In genomic region chr5:62483521-62483920, GRCm38 (mm10) we compare ENCODE assay signal across 9 mouse cellular contexts.
DNase-seq lines count a peak whose midpoint lies in the region; ATAC-seq lines count a peak whose summit lies in the region.
"Had no signal": no experiment of that assay in that cellular context is flagged by ENCODE, and none has a peak within 500 bp of the region (broad histone marks: within the 10 kb centered on the region; RNA-seq: fewer than 3 reads in every experiment).

No protein-coding gene starts in this region.

- ATAC-seq in forebrain, embryonic 11.5 days (replicated peaks; ENCODE audit: low FRiP score) = no peak
- ATAC-seq in forebrain, embryonic 15.5 days (replicated peaks) = no peak
- ATAC-seq in midbrain, embryonic 11.5 days (ENCODE audit: low FRiP score) = no peak
- no peak for ATAC-seq in midbrain, embryonic 15.5 days (replicated peaks)
- ATAC-seq in megakaryocyte progenitor cell, adult 5-6 weeks (replicated peaks; ENCODE audit: poor library complexity) = peak; percentile 42; the same call in 1 of the 2 replicates

- no peaks in the 10 kb centered on the region for H3K4me1 ChIP-seq in forebrain, embryonic 11.5 days (replicated peaks; ENCODE audit: control insufficient read depth, insufficient read depth, low read length)
- no peaks in the 10 kb centered on the region for H3K4me1 ChIP-seq in forebrain, embryonic 15.5 days
- no peaks in the 10 kb centered on the region for H3K4me1 ChIP-seq in midbrain, embryonic 11.5 days (ENCODE audit: control insufficient read depth, insufficient read depth, low read length)
- no peaks in the 10 kb centered on the region for H3K4me1 ChIP-seq in midbrain, embryonic 15.5 days
- H3K4me1 ChIP-seq: embryonic facial prominence, embryonic 13.5 days had no signal

- no peaks in the 10 kb centered on the region for H3K27me3 ChIP-seq in forebrain, embryonic 11.5 days (ENCODE audit: control insufficient read depth, insufficient read depth, low read length)
- no peaks in the 10 kb centered on the region for H3K27me3 ChIP-seq in forebrain, embryonic 15.5 days
- no peaks in the 10 kb centered on the region for H3K27me3 ChIP-seq in midbrain, embryonic 11.5 days (ENCODE audit: control insufficient read depth, insufficient read depth, low read length)
- no peaks in the 10 kb centered on the region for H3K27me3 ChIP-seq in midbrain, embryonic 15.5 days (replicated peaks)
- H3K27me3 ChIP-seq: embryonic facial prominence, embryonic 13.5 days had no signal

- WGBS in forebrain, embryonic 11.5 days = 42% methylated on average over 5 of the region's 5 CpGs
- WGBS in forebrain, embryonic 15.5 days = 45% methylated on average over 5 of the region's 5 CpGs
- WGBS in midbrain, embryonic 11.5 days = 45% methylated on average over 5 of the region's 5 CpGs
- WGBS in midbrain, embryonic 15.5 days = 47% methylated on average over 5 of the region's 5 CpGs

- H3K4me3 ChIP-seq in forebrain, embryonic 11.5 days (ENCODE audit: low read depth, low read length) = no peak overlapping the region
- no peak overlapping the region for H3K4me3 ChIP-seq in forebrain, embryonic 15.5 days
- H3K4me3 ChIP-seq in midbrain, embryonic 11.5 days (ENCODE audit: low read depth, low read length) = no peak overlapping the region
- H3K4me3 ChIP-seq in midbrain, embryonic 15.5 days = no peak overlapping the region
- H3K4me3 ChIP-seq: embryonic facial prominence, embryonic 13.5 days had no signal

- H3K36me3 ChIP-seq in forebrain, embryonic 11.5 days (ENCODE audit: control insufficient read depth, insufficient read depth, low read length) = no peaks in the 10 kb centered on the region
- H3K36me3 ChIP-seq in forebrain, embryonic 15.5 days = no peaks in the 10 kb centered on the region
- H3K36me3 ChIP-seq in midbrain, embryonic 11.5 days (ENCODE audit: control insufficient read depth, insufficient read depth, low read length) = no peaks in the 10 kb centered on the region
- no peaks in the 10 kb centered on the region for H3K36me3 ChIP-seq in midbrain, embryonic 15.5 days (replicated peaks)
- H3K36me3 ChIP-seq: embryonic facial prominence, embryonic 13.5 days had no signal

- peak; percentile 74 for DNase-seq in forebrain, embryonic 11.5 days (ENCODE audit: low spot score)
- peak; percentile 89 for DNase-seq in midbrain, embryonic 11.5 days (ENCODE audit: low spot score, missing footprints)
- DNase-seq in embryo, embryonic 10 days (ENCODE audit: low spot score) = peak; percentile 83
- no peak for DNase-seq in cerebellum, adult 8-10 months
- no peak for DNase-seq in cerebellum, adult 11-12 months

- no peak overlapping the region for H3K4me2 ChIP-seq in forebrain, embryonic 11.5 days (ENCODE audit: low read depth, low read length, severe bottlenecking)
- no peak overlapping the region for H3K4me2 ChIP-seq in forebrain, embryonic 15.5 days (replicated peaks)
- no peak overlapping the region for H3K4me2 ChIP-seq in midbrain, embryonic 11.5 days
- no peak overlapping the region for H3K4me2 ChIP-seq in midbrain, embryonic 15.5 days
- H3K4me2 ChIP-seq: embryonic facial prominence, embryonic 13.5 days had no signal

- H3K9me3 ChIP-seq in forebrain, embryonic 11.5 days (ENCODE audit: control insufficient read depth, low read length) = no peaks in the 10 kb centered on the region
- no peaks in the 10 kb centered on the region for H3K9me3 ChIP-seq in forebrain, embryonic 15.5 days
- H3K9me3 ChIP-seq in midbrain, embryonic 11.5 days (ENCODE audit: control insufficient read depth, low read length) = no peaks in the 10 kb centered on the region
- no peaks in the 10 kb centered on the region for H3K9me3 ChIP-seq in midbrain, embryonic 15.5 days
- H3K9me3 ChIP-seq: embryonic facial prominence, embryonic 13.5 days had no signal

- no peak overlapping the region for H3K27ac ChIP-seq in forebrain, embryonic 11.5 days (ENCODE audit: low read depth, low read length)
- H3K27ac ChIP-seq in forebrain, embryonic 15.5 days (replicated peaks) = no peak overlapping the region
- no peak overlapping the region for H3K27ac ChIP-seq in midbrain, embryonic 11.5 days (ENCODE audit: low read depth, low read length)
- no peak overlapping the region for H3K27ac ChIP-seq in midbrain, embryonic 15.5 days
- H3K27ac ChIP-seq: embryonic facial prominence, embryonic 13.5 days had no signal

- H3K9ac ChIP-seq in forebrain, embryonic 11.5 days (ENCODE audit: low read length) = no peak overlapping the region
- H3K9ac ChIP-seq in forebrain, embryonic 15.5 days (replicated peaks) = no peak overlapping the region
- no peak overlapping the region for H3K9ac ChIP-seq in midbrain, embryonic 11.5 days (ENCODE audit: low read length)
- H3K9ac ChIP-seq in midbrain, embryonic 15.5 days = no peak overlapping the region
- H3K9ac ChIP-seq: embryonic facial prominence, embryonic 13.5 days had no signal

Comparison
In these comparisons a context has a peak if more than half of its experiments do, and no peak if none do; other contexts are left out.
1. DNase-seq: peak in forebrain, embryonic 11.5 days (single experiment), midbrain, embryonic 11.5 days (single experiment) and embryo, embryonic 10 days (single experiment); none in cerebellum, adult 8-10 months (single experiment) and cerebellum, adult 11-12 months (single experiment).